Mouse (Mus musculus): Measurements from ENCODE around the gene Plppr3. TPM values are rescaled to one million over a fixed set of nuclear protein-coding genes. Genes with fewer than 3 reads are reported as not detected.
A peak's percentile ranks its signal among the peaks of the same experiment; 100 is the strongest.

The Plppr3 gene
- total RNA-seq (2021) = under 1 TPM; 0.53 to 0.89 TPM

GRCm38 (mm10) chr10:79874290-79874862, at the start of gene Plppr3, which contains the start of gene Prtn3:
Gene Plppr3 (minus strand): TSS chr10:79874634.
Gene Prtn3 (plus strand): TSS chr10:79874476.
- DNase-seq = no peak
- intact Hi-C loops (cut with DNase I) = no loop called here

GRCm38 (mm10) chr10:79921572-79921971, 47.1 kb upstream of the Plppr3 start:
- intact Hi-C loops (cut with DNase I) = no loop called here
- DNase-seq = no peak

GRCm38 (mm10) chr10:79920958-79921535, 46.6 kb upstream of the Plppr3 start, which contains the start of gene R3hdm4:
Gene R3hdm4 (minus strand): TSS chr10:79921208.
- DNase-seq = no peak
- intact Hi-C loops (cut with DNase I) = no loop called here

GRCm38 (mm10) chr10:79920056-79920890, 45.8 kb upstream of the Plppr3 start:
- no peak for DNase-seq
- intact Hi-C loops (cut with DNase I) = no loop called here

- DNase-seq = no peak
- intact Hi-C loops (cut with DNase I) = loop anchor here (5.0 kb wide), 1 partner anchor 37 kb away; no protein-coding TSS in a partner anchor
Measured at GRCm38 (mm10) chr10:79919251-79919849, 44.9 kb upstream of the Plppr3 start.

GRCm38 (mm10) chr10:79918231-79919078, 44.0 kb upstream of the Plppr3 start:
- intact Hi-C loops (cut with DNase I) = loop anchor here (5.0 kb wide), 1 partner anchor 36 kb away; no protein-coding TSS in a partner anchor
- DNase-seq = no peak

GRCm38 (mm10) chr10:79917532-79918100, 43.2 kb upstream of the Plppr3 start:
- intact Hi-C loops (cut with DNase I) = loop anchor here (5.0 kb wide), 1 partner anchor 35 kb away; no protein-coding TSS in a partner anchor
- no peak for DNase-seq

GRCm38 (mm10) chr10:79916808-79917531, 42.5 kb upstream of the Plppr3 start, which contains the start of gene Kiss1r:
Gene Kiss1r (plus strand): TSS chr10:79916971.
- DNase-seq = peak; percentile 90 to 91
- intact Hi-C loops (cut with DNase I) = loop anchor here (5.0 kb wide), 1 partner anchor 35 kb away; no protein-coding TSS in a partner anchor

- intact Hi-C loops (cut with DNase I) = loop anchor here (5.0 kb wide), 1 partner anchor 34 kb away; no protein-coding TSS in a partner anchor
- DNase-seq = no peak
Measured at GRCm38 (mm10) chr10:79916081-79916480, 41.6 kb upstream of the Plppr3 start.

- DNase-seq = no peak
- intact Hi-C loops (cut with DNase I) = loop anchor here (5.0 kb wide), 1 partner anchor 33 kb away; no protein-coding TSS in a partner anchor
Measured at GRCm38 (mm10) chr10:79914948-79915596, 40.6 kb upstream of the Plppr3 start.

- no peak for DNase-seq
- intact Hi-C loops (cut with DNase I) = no loop called here
Measured at GRCm38 (mm10) chr10:79914131-79914947, 39.9 kb upstream of the Plppr3 start.

- intact Hi-C loops (cut with DNase I) = no loop called here
- DNase-seq = no peak
Measured at GRCm38 (mm10) chr10:79912412-79912811, 38.0 kb upstream of the Plppr3 start.

- intact Hi-C loops (cut with DNase I) = no loop called here
Measured at GRCm38 (mm10) chr10:79910556-79910955, 36.1 kb upstream of the Plppr3 start, which contains the start of gene Gm26602. Gene Gm26602 (plus strand): TSS chr10:79910856.

GRCm38 (mm10) chr10:79909092-79909922, 34.9 kb upstream of the Plppr3 start:
- intact Hi-C loops (cut with DNase I) = no loop called here
- DNase-seq = peak; percentile 51 to 54

More at GRCm38 (mm10) chr10:79910556-79910955, 36.1 kb upstream of the Plppr3 start, which contains the start of gene Gm26602:
- DNase-seq = no peak

GRCm38 (mm10) chr10:79908167-79909091, 34.0 kb upstream of the Plppr3 start, which contains the start of gene Med16:
Gene Med16 (minus strand): TSS chr10:79908923.
- intact Hi-C loops (cut with DNase I) = no loop called here

More at GRCm38 (mm10) chr10:79908167-79909091, 34.0 kb upstream of the Plppr3 start, which contains the start of gene Med16:
- DNase-seq = peak; percentile 96

Measured in heart, postnatal 10 days (tissue).